Mouse (Mus musculus) bone marrow macrophage, adult 2 months (primary cell): Measurements from ENCODE around the gene Gm20388.

ENCODE experiments used
- CTCF ChIP-seq: IDR thresholded peaks from 2 replicates; pipeline ENCODE4 v1.5.1; 2012; ENCODE audit warnings: low read depth, mild to moderate bottlenecking, low read length, moderate library complexity
- POLR2A ChIP-seq: IDR thresholded peaks from 2 replicates; pipeline ENCODE4 v1.6.1; 2012; ENCODE audit warnings: mild to moderate bottlenecking, low read depth, low read length, borderline replicate concordance

DNA sequence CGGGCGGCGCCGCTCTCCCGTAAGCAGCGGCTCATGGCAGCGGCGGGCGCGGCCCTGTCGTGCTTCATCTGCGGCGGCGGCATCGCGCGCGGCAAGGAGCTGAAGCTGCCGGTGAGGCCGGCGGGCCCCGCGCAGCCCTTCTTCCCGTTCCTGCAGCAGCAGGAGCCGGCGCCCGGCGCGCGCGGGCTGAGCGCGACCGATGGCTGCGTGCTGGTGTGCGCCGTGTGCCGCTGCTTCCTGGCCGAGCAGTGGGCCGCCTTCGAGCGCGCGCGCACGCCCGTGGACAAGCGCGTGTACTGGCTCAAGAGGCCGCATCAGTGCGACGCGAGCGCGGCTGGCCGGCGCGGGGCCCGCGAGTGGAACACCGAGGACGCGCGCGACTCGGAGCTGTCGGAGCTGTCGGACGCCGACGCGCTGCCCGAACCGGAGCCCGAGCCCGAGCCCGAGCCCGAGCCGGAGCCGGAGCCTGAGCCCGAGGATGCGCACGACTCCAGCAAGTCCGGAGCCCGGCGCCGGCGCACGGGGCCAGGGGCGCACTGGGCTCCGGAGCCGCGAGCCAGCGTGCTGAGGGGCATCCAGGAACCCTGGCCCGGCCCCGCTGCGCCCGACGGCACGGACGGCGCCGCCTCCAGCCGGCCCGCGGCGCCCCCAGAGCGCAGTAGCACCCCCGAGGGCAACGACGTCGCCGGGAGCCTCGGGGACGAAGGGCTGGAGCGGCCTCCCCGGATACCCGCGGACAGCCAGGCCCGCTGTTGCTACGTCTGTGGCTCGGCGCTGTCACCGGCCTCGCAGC, 318.3 kb downstream of the Gm20388 start:
- TF ChIP-seq CTCF (no peak), POLR2A (no peak)
